In the genomic region with DNA sequence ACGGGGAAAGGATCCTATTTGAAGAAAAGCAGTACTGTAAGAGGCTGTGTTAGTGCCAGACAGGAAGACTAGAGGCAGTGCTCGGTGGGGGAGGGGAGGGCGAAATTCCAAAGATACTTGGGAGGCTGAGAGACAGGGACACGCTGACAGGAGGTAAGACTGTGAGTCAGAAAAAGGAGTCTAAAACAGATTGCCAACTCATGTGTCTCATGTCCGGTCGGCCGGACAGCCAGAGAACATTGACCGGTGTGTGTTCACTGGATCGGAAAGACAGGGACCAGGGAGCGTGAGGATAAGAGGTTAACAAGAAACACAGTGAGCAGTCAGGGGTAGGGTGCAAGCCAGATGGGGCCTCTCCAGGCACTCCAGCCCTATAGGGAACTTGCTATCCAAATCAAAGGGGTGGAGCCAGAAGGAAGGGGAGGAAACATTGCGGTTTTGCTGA, we compare ENCODE assay signal across 8 mouse cellular contexts. TPM values are rescaled to one million over a fixed set of nuclear protein-coding genes. Genes with fewer than 3 reads are reported as not detected.
DNase-seq lines count a peak whose midpoint lies in the region; ATAC-seq and TF ChIP-seq lines count a peak whose summit lies in the region.

No protein-coding gene starts in this region.

- WGBS in spleen, adult 2 months = 45% methylated on average over 11 of the region's 11 CpGs
- 5% methylated on average over 11 of the region's 11 CpGs for WGBS in embryonic facial prominence, embryonic 13.5 days
- 3% methylated on average over 11 of the region's 11 CpGs for WGBS in heart, embryonic 12.5 days
- WGBS in kidney, embryonic 15.5 days = 8% methylated on average over 11 of the region's 11 CpGs

- H3K4me2 ChIP-seq in embryonic facial prominence, embryonic 13.5 days = peak overlapping the region; percentile 58
- H3K4me2 ChIP-seq in heart, embryonic 12.5 days = peak overlapping the region; percentile 68
- peak overlapping the region; percentile 55 for H3K4me2 ChIP-seq in kidney, embryonic 15.5 days

- H3K9me3 ChIP-seq in embryonic facial prominence, embryonic 13.5 days = no peaks in the 10 kb centered on the region
- peaks cover 2% of the 10 kb centered on the region; the same call in 1 of the 2 replicates for H3K9me3 ChIP-seq in heart, embryonic 12.5 days (replicated peaks)
- no peaks in the 10 kb centered on the region for H3K9me3 ChIP-seq in kidney, embryonic 15.5 days (replicated peaks)

- no peak for TF ChIP-seq POLR2A in spleen, adult 2 months (IDR thresholded peaks at IDR 0.05; ENCODE audit: low read depth, low read length)

- no peak for DNase-seq in spleen, adult 2 months (ENCODE audit: low read depth in 1 of 2, low spot score in 2 of 2)
- no peak for DNase-seq in spleen, postnatal 14 days (ENCODE audit: low spot score in 2 of 2)
- DNase-seq in lung, postnatal 14 days = peak; percentile 68
- DNase-seq in retina, embryonic 14.5 days (ENCODE audit: low spot score) = peak; percentile 57
- DNase-seq in left cerebral cortex, adult 8-10 months (ENCODE audit: low spot score in 2 of 2) = no peak

- H3K4me3 ChIP-seq in spleen, adult 2 months (ENCODE audit: extremely low read depth, insufficient read depth, insufficient read length) = no peak overlapping the region
- peak overlapping the region; percentile 33 for H3K4me3 ChIP-seq in embryonic facial prominence, embryonic 13.5 days
- peak overlapping the region; percentile 41 for H3K4me3 ChIP-seq in heart, embryonic 12.5 days
- peak overlapping the region; percentile 27 for H3K4me3 ChIP-seq in kidney, embryonic 15.5 days (replicated peaks)

- peaks cover 9% of the 10 kb centered on the region for H3K4me1 ChIP-seq in spleen, adult 2 months (ENCODE audit: control insufficient read depth, insufficient read depth, insufficient read length)
- peaks cover 5% of the 10 kb centered on the region; the same call in 1 of the 2 replicates for H3K4me1 ChIP-seq in embryonic facial prominence, embryonic 13.5 days
- peaks cover 20% of the 10 kb centered on the region for H3K4me1 ChIP-seq in heart, embryonic 12.5 days (replicated peaks)
- H3K4me1 ChIP-seq in kidney, embryonic 15.5 days = 0 out of 2 replicates have a peak, but pooled peaks cover 8% of the 10 kb centered on the region

- H3K9ac ChIP-seq in embryonic facial prominence, embryonic 13.5 days = no peak overlapping the region
- H3K9ac ChIP-seq in heart, embryonic 12.5 days = peak overlapping the region; percentile 56; the same call in 1 of the 2 replicates
- no peak overlapping the region for H3K9ac ChIP-seq in kidney, embryonic 15.5 days

- TF ChIP-seq CTCF in spleen, adult 2 months (IDR thresholded peaks at IDR 0.05; ENCODE audit: extremely low read depth, insufficient read depth, insufficient read length, insufficient replicate concordance) = no peak

- no peaks in the 10 kb centered on the region for H3K27me3 ChIP-seq in spleen, adult 2 months (ENCODE audit: control insufficient read depth, insufficient read depth, low read length)
- no peaks in the 10 kb centered on the region for H3K27me3 ChIP-seq in embryonic facial prominence, embryonic 13.5 days
- no peaks in the 10 kb centered on the region for H3K27me3 ChIP-seq in heart, embryonic 12.5 days (replicated peaks)
- no peaks in the 10 kb centered on the region for H3K27me3 ChIP-seq in kidney, embryonic 15.5 days

- ATAC-seq in embryonic facial prominence, embryonic 13.5 days (ENCODE audit: insufficient number of reproducible peaks, insufficient read depth, low FRiP score, low TSS enrichment, low read depth) = 0 out of 2 replicates have a peak, but pooled peaks have one; percentile 75
- peak; percentile 90 for ATAC-seq in heart, embryonic 12.5 days (ENCODE audit: insufficient number of reproducible peaks, low FRiP score)
- ATAC-seq in kidney, embryonic 15.5 days (replicated peaks; ENCODE audit: low FRiP score) = peak; percentile 95

- no peaks in the 10 kb centered on the region for H3K36me3 ChIP-seq in spleen, adult 2 months (ENCODE audit: control insufficient read depth, insufficient read depth, low read length)
- H3K36me3 ChIP-seq in embryonic facial prominence, embryonic 13.5 days = no peaks in the 10 kb centered on the region
- no peaks in the 10 kb centered on the region for H3K36me3 ChIP-seq in heart, embryonic 12.5 days
- no peaks in the 10 kb centered on the region for H3K36me3 ChIP-seq in kidney, embryonic 15.5 days

- H3K27ac ChIP-seq in spleen, adult 2 months (ENCODE audit: insufficient read depth, low read length) = peak overlapping the region; percentile 30
- peak overlapping the region; percentile 68 for H3K27ac ChIP-seq in embryonic facial prominence, embryonic 13.5 days
- H3K27ac ChIP-seq in heart, embryonic 12.5 days (ENCODE audit: poor library complexity, severe bottlenecking) = peak overlapping the region; percentile 89
- peak overlapping the region; percentile 84 for H3K27ac ChIP-seq in kidney, embryonic 15.5 days

RNA-seq across cellular contexts. Expression of gene Fyb, which starts 42.3 kb away (rescaled TPM):
- 35.3 and 71.0 TPM in 2 replicates for polyA plus RNA-seq in spleen, adult 2 months (2012; rRNA removed)
- 4.6 and 9.0 TPM in 2 replicates for polyA plus RNA-seq in embryonic facial prominence, embryonic 13.5 days (2015; fragmentation: Nextera tagmentation; extraction: Ambion mirVana)
- 4.3 and 7.0 TPM in 2 replicates for polyA plus RNA-seq in heart, embryonic 12.5 days (2016; fragmentation: Nextera tagmentation; extraction: Ambion mirVana)
- polyA plus RNA-seq in kidney, embryonic 15.5 days (2015; fragmentation: Nextera tagmentation; extraction: Ambion mirVana) = 4.2 and 4.4 TPM in 2 replicates
- total RNA-seq in left cerebral cortex, adult 8-10 months (2022) = 10 to 100 TPM in 3 of 4 experiments, 1 to 10 TPM in 1; 6.3 to 17.3 (median 13.4) TPM

Comparison
In these comparisons a context has a peak if more than half of its experiments do, and no peak if none do; other contexts are left out.
1. DNase-seq: peak in lung, postnatal 14 days (single experiment) and retina, embryonic 14.5 days (single experiment); none in spleen, adult 2 months (0 of 2), spleen, postnatal 14 days (0 of 2) and left cerebral cortex, adult 8-10 months (0 of 2).
2. H3K27ac ChIP-seq: peak in every context shown above with its lines; median percentile 89 in heart, embryonic 12.5 days; 84 in kidney, embryonic 15.5 days; 68 in embryonic facial prominence, embryonic 13.5 days; 30 in spleen, adult 2 months.
3. Peak in every context shown above with its lines, with median percentiles within 50 percentile points of each other: ATAC-seq and H3K4me2 ChIP-seq.